Mouse (Mus musculus): Measurements from ENCODE around the gene Nfkb2.

The Nfkb2 gene

DNA sequence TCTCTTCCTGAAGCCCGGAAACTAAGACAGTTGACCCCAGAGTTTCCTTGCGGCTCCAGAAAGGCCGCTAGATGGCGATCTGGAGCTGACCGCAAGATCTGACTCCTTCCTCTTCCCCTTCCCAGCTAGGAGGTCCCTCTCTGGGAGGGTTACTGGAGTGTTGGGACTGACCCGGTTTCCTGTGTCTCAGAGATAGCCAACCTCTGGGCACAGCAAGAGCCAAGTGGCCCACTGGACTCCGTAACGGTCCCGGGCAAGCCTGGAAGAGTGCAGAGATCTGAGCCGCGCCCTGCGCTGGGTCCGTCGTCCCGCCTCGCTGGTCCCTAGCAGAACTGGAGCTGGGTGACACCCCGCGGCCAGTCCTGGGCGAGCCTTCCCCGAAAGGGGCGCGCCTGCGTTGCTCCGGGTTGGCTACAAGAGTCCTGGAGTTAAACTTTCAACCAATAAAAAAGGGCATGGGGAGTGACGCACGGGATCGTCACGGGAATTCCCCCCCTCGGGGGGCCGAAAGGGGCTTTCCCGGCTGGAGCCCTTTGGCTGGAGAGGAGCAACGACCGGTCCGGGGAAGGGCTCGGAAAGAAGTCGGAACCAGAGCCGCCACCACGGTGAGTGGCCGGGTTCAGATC, at the start of gene Nfkb2:
Nfkb2 (plus strand) TSS at position 105 of the 626 bp plus-strand sequence.
- peak; percentile 96 for DNase-seq (ENCODE audit: low read depth, low spot score)

DNA sequence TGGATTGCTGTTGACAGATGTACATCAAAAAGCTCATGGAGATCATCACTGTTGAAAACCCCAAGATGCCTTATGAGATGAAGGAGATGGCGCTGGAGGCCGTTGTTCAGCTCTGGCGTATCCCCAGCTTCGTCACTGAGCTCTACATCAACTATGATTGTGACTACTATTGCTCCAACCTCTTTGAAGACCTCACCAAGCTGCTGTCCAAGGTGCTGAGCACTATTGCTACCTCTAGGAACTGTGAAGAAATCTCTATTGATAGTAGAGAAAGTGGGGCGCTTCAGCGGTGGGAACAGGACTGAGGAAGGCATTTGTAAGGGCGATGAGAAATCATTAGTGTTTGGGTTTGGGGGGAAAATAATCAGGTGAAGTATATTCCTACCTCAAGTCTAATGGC, 39.4 kb upstream of the Nfkb2 start:
- DNase-seq (ENCODE audit: low read depth, low spot score), result no peak

DNA sequence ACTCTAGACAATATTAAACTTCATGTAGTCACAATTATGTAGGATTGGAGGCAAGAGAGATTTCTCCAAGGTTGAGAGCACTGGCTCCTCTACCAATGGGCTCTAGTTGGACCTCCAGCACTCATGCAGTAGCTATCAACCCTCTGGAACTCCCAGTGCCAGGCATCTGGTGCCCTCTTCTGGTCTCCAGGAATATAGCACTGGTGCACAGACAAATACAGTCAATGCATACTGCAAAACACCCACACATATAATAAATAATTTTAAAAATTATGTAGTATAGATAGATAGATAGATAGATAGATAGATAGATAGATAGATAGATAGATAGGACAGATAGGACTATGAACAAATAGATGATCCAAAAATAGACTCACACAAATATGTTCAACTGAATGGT, 28.8 kb upstream of the Nfkb2 start:
- peak; percentile 18 for DNase-seq (ENCODE audit: low read depth, low spot score)

DNA sequence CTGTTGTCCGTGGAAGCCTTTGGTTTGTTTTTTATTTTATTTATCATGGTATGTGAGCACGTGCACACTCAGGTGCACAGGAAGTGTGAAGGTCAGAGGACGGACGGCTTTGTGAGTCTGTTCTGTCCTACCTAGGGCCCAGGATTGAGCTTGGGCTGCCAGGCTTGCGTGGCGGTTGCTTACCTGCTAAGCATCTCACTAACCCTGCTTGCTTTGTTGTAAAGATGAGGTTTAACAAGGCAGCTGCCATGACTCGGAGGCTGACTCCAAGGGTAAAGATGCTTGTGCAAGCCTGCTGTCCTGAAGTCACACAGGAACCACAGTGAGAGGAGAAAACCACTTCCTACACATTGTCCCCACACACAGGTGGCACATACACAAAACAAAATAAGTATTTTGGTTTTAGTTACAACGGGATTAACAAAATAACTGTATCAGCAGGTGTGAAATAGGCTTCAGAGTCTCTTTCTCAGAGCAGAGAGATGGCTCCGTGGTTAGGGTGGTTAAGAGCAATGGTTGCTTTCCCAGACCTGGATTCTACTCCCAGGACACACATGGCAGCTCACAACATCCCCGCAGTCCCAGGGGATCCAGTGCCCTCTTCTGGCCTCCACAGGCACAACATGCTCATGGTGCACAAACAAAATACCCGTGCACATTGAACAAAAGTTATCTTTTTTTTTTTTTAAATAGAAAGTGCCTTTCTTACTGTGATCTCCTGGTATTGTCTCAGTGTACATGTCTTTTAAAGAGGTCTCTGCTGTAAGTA, 21.9 kb upstream of the Nfkb2 start:
- no peak for DNase-seq (ENCODE audit: low read depth, low spot score)

DNA sequence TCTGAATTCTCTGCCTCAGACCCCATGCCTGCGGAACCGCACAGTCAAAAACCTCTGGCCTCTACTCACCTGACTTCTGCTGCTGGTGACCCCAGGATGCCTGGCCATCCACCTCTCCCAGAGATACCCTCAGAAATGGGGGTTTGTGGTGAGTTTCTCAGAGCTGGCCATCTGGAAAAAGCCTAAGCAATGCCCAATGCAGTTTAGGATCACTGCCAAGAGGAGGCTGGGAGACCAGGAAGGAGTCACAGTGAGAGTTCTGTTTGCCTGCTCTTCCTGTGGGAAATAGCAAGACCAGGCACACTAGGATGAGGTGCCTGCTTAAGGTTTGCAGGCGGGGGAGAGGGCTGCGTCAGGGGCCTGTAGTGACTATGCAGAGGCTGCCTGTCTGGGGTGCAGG, 19.4 kb upstream of the Nfkb2 start:
- no peak for DNase-seq (ENCODE audit: low read depth, low spot score)

DNA sequence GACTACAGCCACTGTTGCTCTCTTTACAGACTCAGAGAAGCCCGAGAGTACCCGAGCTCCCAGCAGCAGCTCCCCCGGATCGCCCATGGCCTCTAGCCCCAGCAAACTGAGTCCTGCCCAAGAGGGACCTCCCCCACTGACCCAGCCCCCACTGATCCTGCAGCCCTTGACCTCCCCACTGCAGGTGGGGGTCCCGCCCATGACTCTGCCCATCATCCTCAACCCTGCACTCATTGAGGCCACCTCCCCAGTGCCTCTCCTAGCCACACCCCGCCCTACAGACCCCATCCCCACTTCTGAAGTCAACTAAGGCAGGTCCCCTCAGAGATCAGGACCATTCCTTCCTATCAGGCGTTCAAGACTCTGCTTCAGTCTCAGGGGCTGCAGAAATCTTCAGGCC, 18.5 kb upstream of the Nfkb2 start:
- no peak for DNase-seq (ENCODE audit: low read depth, low spot score)

DNA sequence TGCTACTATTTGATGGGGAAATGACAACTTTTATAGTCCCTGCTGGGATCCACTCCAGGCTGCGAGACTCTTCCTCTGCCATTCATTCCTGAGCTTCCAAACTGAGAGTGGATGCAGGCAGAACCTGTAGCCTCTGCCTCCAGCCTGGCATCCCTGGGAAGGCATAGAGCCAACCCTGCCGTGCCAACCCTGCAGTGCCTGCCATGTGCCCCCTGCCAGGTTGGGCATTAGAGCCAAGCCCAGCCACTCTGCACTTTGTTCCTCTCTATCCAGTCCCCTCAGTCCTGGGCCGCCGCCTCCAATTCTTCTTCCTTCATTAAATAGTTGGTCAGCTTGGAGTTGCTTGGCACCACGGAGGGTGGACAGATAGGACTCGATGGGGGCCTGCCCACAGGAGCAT, 18.1 kb upstream of the Nfkb2 start:
- DNase-seq (ENCODE audit: low read depth, low spot score), result no peak

DNA sequence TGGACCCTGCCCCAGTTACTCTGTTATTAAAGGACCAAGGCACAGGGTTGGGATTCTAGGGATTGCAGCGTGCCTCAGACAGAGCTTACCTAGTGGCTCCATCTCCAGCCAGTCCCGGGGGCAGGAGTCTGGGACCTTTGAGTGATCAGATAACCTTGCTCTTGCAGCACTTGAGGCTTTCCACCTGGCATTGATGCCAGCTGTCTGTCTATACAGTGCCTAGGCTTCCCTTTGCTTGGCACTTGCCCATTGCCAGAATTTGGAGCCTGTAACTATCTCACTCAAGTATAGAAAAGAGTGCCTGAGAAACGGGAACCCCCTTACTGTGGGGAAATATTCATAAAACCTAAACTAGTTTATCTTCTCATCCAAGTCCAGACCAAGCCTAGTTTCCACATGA, 17.2 kb upstream of the Nfkb2 start:
- DNase-seq (ENCODE audit: low read depth, low spot score), result no peak

DNA sequence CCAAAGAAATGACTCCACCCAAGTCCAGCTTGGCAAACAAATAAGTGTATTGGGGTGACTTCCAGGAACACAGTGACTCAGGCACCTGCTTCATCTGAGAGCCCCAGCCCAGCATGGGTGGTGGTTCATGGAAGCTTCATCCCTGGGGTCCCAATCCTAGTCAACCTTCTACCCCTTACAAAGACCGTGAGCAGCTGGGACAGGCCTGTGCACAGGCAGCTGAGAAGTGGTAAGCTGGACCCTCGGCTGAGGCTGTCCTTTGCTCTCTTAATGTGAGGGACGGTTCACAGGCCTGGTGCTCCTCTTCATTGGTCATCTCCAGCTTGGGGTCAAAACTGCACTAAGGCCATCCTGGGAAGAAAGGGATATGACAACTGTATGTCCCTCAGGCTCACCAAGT, 16.6 kb upstream of the Nfkb2 start:
- no peak for DNase-seq (ENCODE audit: low read depth, low spot score)

DNA sequence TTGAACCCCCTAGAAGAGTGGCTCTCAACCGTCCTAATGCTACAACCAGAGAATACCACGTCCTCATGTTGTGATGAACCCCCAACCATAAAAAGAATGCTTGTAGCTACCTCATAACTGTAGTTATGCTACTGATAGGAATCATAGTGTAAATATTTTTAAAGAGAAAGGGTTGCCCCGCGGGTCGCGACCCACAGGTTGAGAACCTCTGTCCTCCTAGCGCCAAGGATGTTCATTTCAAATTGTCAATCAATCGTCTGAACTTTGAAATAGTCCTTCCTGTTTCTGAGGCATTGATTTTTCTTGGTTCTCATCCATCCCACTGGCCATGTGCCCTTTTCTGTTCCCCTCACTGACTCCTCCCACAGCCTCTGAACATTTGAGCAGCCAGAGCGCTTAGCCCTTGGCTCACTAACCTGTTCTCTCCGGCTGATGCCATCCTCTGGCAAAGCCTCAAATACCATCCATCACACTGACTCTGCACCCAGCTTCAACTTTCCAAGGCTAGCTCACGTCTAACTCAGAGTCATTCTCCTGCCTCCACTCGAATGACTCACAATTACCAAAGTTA, 13.5 kb upstream of the Nfkb2 start:
- no peak for DNase-seq (ENCODE audit: low read depth, low spot score)

DNA sequence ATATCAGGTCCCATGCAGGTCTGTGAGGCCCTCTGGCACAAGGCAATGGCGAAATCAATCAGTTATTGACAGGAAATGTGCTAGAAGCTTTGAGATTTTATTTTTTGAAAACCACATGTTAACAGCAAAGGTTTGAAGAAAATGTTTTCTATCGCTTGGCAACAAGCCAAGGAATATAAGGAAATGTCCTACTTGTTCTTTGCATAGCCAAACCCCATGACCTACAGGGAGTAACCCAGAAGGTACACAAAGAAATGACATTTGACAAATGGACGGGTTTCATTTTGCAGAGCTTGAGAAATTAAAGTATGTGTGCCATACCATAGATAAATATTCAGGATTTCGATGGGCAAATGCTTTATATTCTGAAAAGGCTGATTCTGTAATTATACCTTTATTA, 7.2 kb upstream of the Nfkb2 start:
- DNase-seq (ENCODE audit: low read depth, low spot score), result no peak

DNA sequence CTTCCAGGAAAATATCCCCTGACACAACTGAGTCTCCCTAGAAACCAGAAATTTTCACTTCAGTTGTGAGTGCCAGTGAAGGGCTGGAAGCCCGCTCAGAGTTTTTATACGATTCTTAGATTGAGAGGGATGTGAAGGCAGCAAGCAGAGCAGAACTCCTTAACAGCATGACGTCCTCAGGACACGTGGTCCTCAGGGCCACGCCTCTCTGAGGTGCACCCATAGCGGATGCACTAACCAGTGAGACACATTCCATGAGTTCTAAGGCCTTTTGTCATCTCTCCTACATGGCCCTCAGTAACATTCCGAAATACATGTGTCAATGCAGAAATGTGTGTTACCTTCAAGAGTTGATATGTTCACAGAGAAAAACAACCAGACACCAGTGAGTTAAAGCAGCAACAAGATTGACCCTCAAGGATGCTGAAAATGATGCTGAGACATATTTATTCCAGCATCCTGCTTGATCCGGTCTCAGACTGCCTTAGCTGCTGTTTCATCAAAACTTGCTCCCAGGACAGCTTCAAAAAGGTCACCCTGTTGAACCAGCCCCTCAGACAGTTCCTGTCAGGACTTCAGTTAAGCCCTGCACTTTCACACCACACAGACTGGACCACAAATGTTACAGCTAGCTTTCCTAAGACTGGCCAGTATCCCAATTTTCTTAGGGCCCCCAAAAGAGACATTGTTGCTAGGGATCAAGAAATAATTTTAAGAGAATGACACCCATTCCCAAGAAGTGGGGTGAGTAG, 3.6 kb upstream of the Nfkb2 start:
- no peak for DNase-seq (ENCODE audit: low read depth, low spot score)

DNA sequence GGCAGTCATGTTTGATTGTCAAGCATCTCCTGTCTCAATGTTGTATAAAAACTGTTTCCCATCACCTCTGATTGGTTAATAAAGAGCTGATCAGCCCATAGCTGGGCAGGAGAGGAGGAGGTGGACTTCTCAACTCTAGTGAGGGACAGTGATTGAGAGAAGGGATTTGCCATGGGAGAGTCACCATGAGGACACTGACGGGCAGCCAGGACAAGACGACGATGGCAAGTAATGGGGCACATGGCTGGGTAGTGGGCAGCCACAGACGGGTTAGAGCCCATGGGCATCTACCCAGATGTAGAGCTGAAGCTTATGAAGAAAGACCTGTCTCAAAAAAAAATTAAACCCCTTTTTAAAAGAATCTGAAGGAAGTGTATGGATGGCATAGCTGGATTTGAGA, 1.6 kb upstream of the Nfkb2 start:
- no peak for DNase-seq (ENCODE audit: low read depth, low spot score)

DNA sequence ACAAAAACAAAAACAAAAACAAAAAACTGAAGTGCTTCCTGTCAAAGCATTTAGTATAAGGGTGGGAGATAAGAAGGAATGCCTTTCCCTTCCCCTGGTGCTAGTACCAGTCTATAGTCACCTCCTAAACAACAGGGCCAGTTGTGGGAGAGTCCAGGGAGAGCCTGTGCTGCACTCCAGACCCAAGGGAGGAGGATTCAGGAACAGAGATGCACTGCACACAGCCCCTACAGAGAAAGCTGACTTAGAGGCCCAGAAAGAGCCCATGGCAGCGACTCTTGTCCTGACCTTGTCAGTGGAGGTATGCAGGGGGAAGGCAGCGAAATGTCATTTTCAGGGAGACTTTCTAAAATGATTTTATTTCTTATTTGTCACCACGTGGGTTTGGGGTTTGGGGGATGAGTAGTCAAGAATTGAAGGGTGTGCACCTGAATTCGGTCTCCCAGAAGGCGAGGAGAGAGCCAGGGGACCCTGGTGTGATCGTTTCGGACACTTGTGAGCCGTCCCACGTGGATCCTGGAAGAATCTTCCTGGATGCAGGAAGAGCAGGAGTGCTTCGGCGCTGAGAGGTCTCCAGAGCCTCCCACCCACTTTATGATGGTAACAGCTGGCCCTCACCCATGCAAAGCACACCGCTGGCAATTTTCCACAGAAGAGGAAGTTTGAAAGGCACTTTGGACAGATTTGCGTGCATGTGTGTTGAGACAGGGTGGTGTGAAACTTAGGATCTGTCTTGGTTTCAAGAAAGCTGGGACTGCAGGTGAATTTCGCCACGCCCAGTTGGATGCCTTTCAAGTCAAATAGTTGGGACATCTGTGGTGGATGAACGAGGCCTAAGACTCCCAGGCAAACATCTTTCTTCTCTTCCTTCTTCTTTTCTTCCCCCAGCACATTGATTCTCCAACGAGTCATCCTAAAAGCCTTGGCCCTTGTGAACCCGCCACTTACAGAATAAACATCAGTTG, 587 bp upstream of the Nfkb2 start:
- DNase-seq (ENCODE audit: low read depth, low spot score), result no peak

DNA sequence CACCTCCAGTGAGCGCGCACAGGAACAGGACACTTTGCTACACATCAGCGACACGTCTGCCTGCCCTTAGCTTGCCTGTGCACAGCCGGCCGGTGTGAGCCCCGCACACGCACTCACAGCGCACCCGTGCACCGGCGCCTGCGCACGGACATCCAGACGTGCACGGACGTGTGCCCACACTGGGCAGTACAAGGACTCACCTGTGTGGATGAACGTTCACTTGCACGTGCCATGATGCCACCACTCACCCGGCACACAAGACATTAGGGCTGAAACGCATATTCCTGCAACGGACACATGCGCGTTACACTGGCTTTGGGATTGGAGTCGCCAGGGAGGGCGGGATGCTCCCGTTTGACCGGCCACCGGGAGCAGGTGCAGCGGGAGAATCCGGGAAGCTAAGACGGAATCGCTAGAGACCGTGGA, 801 bp downstream of the Nfkb2 start:
- DNase-seq (ENCODE audit: low read depth, low spot score), result no peak

DNA sequence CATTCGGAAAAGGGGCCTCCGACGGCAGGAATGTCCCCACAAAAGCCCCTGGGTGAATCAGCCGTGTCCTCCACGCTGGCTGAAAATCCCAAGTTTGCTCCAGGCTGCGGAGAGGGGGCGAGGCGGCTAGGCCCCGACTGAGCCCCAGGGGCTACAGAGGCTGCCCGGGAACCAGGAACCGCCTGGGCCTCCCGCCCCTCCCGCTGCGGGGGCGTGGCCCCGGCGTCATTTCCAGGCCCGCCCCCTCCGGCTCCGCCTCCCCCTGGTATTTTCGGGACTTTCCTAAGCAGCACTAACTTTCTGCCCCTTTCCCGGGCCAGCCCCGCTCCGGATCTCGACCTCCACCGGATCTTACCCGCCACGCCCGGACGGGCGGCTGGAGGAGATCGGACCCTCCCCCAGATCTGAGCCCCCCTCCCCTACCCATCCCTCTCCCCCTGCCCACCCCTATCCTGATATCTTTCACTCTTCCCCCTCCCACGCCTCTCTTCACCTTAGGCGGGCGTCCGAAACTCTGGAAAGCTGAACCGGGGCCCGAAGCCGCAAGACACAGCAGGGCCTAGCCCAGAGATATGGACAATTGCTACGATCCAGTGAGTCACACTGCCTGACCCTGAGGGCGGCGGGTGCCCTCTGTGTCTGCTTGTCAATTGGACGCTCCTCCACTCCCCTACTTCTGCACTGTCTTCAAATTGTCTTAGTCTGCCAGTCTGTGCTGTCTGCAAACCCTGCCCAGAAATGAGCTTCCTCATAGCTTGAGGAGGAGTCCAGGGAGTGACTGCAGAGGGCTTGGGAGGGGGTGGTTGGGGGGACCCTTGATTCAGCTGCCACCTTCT, 1.5 kb downstream of the Nfkb2 start:
- DNase-seq (ENCODE audit: low read depth, low spot score), result peak; percentile 96

DNA sequence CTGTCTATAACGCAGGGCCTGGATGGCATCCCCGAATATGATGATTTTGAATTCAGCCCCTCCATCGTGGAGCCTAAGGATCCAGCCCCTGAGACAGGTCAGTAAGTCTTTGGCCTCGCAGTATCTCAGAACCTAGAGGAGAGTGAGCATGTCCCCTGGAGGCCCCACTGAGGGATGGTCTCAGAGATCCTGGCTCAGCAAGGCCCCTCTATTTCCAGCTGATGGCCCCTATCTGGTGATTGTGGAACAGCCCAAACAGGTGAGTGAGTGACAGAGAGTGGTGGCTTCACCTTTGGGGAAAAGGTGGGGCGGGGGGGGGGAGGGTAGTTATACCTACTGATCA, 2.1 kb downstream of the Nfkb2 start:
- DNase-seq (ENCODE audit: low read depth, low spot score), result no peak

DNA sequence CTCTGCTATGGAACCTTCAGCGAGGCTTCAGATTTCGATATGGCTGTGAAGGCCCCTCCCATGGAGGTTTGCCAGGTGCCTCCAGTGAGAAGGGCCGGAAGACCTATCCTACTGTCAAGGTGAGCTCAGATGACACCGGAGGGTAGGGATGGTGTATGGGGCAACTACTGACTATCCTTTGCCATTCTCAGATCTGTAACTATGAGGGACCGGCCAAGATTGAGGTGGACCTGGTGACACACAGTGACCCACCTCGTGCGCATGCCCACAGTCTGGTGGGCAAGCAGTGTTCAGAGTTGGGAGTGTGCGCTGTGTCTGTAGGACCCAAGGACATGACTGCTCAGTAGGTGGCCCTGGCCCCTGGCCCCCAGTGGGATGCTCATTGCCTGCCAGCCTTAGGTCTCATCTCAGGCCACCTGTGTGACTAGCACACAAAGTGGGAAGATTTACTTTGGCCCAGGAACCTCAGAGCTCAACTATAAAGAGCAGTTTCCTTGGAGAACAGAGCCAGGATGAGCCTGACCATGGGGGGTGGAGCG, 2.7 kb downstream of the Nfkb2 start:
- DNase-seq (ENCODE audit: low read depth, low spot score), result peak; percentile 10

DNA sequence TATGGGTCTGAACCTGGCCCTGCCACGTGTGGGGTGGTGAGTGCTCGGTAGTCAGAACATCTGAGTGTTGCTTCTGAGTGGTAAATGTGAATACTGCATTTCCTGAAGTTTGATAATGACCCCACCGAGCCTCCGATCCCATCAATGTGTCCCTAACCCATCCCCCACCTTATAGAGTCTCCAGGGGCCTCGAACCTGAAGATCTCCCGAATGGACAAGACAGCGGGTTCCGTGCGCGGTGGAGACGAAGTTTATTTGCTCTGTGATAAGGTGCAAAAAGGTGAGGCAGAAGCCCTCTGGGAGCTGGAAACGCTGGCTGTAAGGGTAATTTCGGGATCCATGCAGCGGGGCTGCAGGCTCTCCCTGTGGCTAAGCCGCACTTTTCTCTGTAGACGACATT, 3.7 kb downstream of the Nfkb2 start:
- no peak for DNase-seq (ENCODE audit: low read depth, low spot score)

DNA sequence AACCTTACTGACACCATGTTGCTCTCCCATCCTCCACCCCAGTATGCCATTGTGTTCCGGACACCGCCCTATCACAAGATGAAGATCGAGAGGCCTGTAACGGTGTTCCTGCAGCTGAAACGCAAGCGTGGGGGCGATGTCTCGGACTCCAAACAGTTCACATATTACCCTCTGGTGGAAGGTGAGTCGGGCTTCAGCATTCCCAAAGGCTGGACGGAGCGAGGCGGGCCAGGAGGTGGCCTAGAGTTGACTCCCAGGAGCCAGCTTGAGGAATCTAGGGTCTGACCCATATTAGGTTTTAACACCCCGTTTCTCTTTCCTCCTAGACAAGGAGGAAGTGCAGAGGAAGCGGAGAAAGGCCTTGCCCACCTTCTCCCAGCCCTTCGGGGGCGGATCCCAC, 4.2 kb downstream of the Nfkb2 start:
- no peak for DNase-seq (ENCODE audit: low read depth, low spot score)

All from CD4-positive helper T cell, adult 2 months (primary cell).